In genomic region chr5:149381948-149382347, GRCm38 (mm10) we compare ENCODE assay signal across 17 mouse cellular contexts. TPM values are rescaled to one million over a fixed set of nuclear protein-coding genes. Genes with fewer than 3 reads are reported as not detected.
DNase-seq lines count a peak whose midpoint lies in the region; ATAC-seq lines count a peak whose summit lies in the region.
"Had no signal": no experiment of that assay in that cellular context is flagged by ENCODE, and none has a peak within 500 bp of the region (broad histone marks: within the 10 kb centered on the region; RNA-seq: fewer than 3 reads in every experiment).

No protein-coding gene starts in this region.

- no peak overlapping the region for H3K27ac ChIP-seq in heart, embryonic 10.5 days
- no peak overlapping the region; the same call in 1 of the 2 replicates for H3K27ac ChIP-seq in lung, embryonic 16.5 days (ENCODE audit: low read length)
- peak overlapping the region; percentile 50 for H3K27ac ChIP-seq in stomach, embryonic 16.5 days (ENCODE audit: low read length)
- H3K27ac ChIP-seq: kidney, postnatal 0 days had no signal

- DNase-seq in heart, adult 11 months: peak; percentile 96
- no peak for DNase-seq in heart, embryonic 10.5 days (ENCODE audit: low spot score)
- DNase-seq in lung, postnatal 10 days: no peak
- peak; percentile 46 for DNase-seq in gastrocnemius, postnatal 14 days
- no peak for DNase-seq in left cerebral cortex, postnatal 10 days (ENCODE audit: extremely low spot score in 1 of 2, low spot score in 2 of 2)
- DNase-seq in Muller cell, postnatal 12 days (ENCODE audit: inconsistent ontology term): no peak
- DNase-seq: adrenal gland, postnatal 14 days; B cell, adult 2 months; cerebellum, adult 9-11 months; liver, postnatal 0 days; thymus, postnatal 36 days had no signal

- no peaks in the 10 kb centered on the region for H3K36me3 ChIP-seq in heart, embryonic 10.5 days
- no peaks in the 10 kb centered on the region for H3K36me3 ChIP-seq in lung, embryonic 16.5 days (ENCODE audit: control insufficient read depth, insufficient read depth, low read length)
- H3K36me3 ChIP-seq in stomach, embryonic 16.5 days (ENCODE audit: control insufficient read depth, insufficient read depth, low read length): no peaks in the 10 kb centered on the region
- H3K36me3 ChIP-seq: midbrain, embryonic 13.5 days had no signal

- intact Hi-C loops in gastrocnemius, postnatal 14 days (cut with DNase I; ENCODE audit: low total_unique reads): no loop called here
- intact Hi-C loops in left cerebral cortex, postnatal 10 days (cut with DNase I): no loop called here

- H3K9me3 ChIP-seq in heart, embryonic 10.5 days: no peaks in the 10 kb centered on the region
- H3K9me3 ChIP-seq in lung, embryonic 16.5 days (ENCODE audit: control insufficient read depth, low read length): no peaks in the 10 kb centered on the region
- H3K9me3 ChIP-seq in stomach, embryonic 16.5 days (replicated peaks; ENCODE audit: control insufficient read depth, low read length): no peaks in the 10 kb centered on the region
- H3K9me3 ChIP-seq: midbrain, embryonic 13.5 days had no signal

- H3K4me3 ChIP-seq in heart, embryonic 10.5 days: no peak overlapping the region
- no peak overlapping the region for H3K4me3 ChIP-seq in lung, embryonic 16.5 days (ENCODE audit: low read length)
- no peak overlapping the region for H3K4me3 ChIP-seq in stomach, embryonic 16.5 days (replicated peaks; ENCODE audit: low read length)
- H3K4me3 ChIP-seq: midbrain, embryonic 13.5 days had no signal

- 86% methylated on average over 4 of the region's 4 CpGs for WGBS in heart, embryonic 10.5 days
- WGBS in lung, embryonic 16.5 days: 34% methylated on average over 4 of the region's 4 CpGs
- 55% methylated on average over 4 of the region's 4 CpGs for WGBS in stomach, embryonic 16.5 days

- no peaks in the 10 kb centered on the region for H3K27me3 ChIP-seq in heart, embryonic 10.5 days (ENCODE audit: insufficient read depth, poor library complexity, severe bottlenecking)
- no peaks in the 10 kb centered on the region for H3K27me3 ChIP-seq in lung, embryonic 16.5 days (ENCODE audit: control insufficient read depth, insufficient read depth, low read depth, low read length)
- no peaks in the 10 kb centered on the region for H3K27me3 ChIP-seq in stomach, embryonic 16.5 days (ENCODE audit: control insufficient read depth, insufficient read depth, low read length)
- H3K27me3 ChIP-seq: midbrain, embryonic 13.5 days had no signal

- no peak overlapping the region for H3K4me2 ChIP-seq in lung, embryonic 16.5 days (ENCODE audit: low read depth, low read length)
- H3K4me2 ChIP-seq in stomach, embryonic 16.5 days (ENCODE audit: low read depth, low read length): no peak overlapping the region
- H3K4me2 ChIP-seq: midbrain, embryonic 13.5 days had no signal

- no peak overlapping the region for H3K9ac ChIP-seq in lung, embryonic 16.5 days (ENCODE audit: low read length)
- H3K9ac ChIP-seq in stomach, embryonic 16.5 days (ENCODE audit: low read length): no peak overlapping the region
- H3K9ac ChIP-seq: liver, postnatal 0 days; midbrain, embryonic 13.5 days had no signal

- peaks cover 38% of the 10 kb centered on the region for H3K4me1 ChIP-seq in heart, embryonic 10.5 days
- H3K4me1 ChIP-seq in lung, embryonic 16.5 days (replicated peaks; ENCODE audit: control insufficient read depth, insufficient read depth, low read length): peaks cover 14% of the 10 kb centered on the region
- peaks cover 37% of the 10 kb centered on the region for H3K4me1 ChIP-seq in stomach, embryonic 16.5 days (ENCODE audit: control insufficient read depth, insufficient read depth, low read length)

- ATAC-seq in lung, embryonic 16.5 days (ENCODE audit: low read depth): 0 out of 2 replicates have a peak, but pooled peaks have one; percentile 26
- ATAC-seq in stomach, embryonic 16.5 days (ENCODE audit: insufficient read depth, low FRiP score): peak; percentile 27; the same call in 1 of the 2 replicates
- ATAC-seq: forebrain, embryonic 14.5 days; liver, postnatal 0 days; midbrain, embryonic 13.5 days had no signal

RNA-seq across cellular contexts. Expression of gene Medag, which starts 29.6 kb away (rescaled TPM):
- polyA plus RNA-seq in heart, embryonic 10.5 days (2016; fragmentation: Nextera tagmentation; extraction: Ambion mirVana): 0.26 and 0.62 TPM in 2 replicates
- polyA plus RNA-seq in lung, embryonic 16.5 days (2015; fragmentation: Nextera tagmentation; extraction: Ambion mirVana): 1.2 and 1.6 TPM in 2 replicates
- total RNA-seq in gastrocnemius, postnatal 14 days (2021): 10 to 100 TPM; 16.8 to 17.1 TPM
- 4.0 and 4.4 TPM in 2 replicates for polyA plus RNA-seq in stomach, embryonic 16.5 days (2015; fragmentation: Nextera tagmentation; extraction: Ambion mirVana)
- total RNA-seq in left cerebral cortex, postnatal 10 days (2021): 1 to 10 TPM; 2.7 to 3.5 TPM

RNA-seq across cellular contexts. Expression of gene Tex26, which starts 57.5 kb away (rescaled TPM):
- polyA plus RNA-seq in heart, embryonic 10.5 days (2016; fragmentation: Nextera tagmentation; extraction: Ambion mirVana): 0.58 and 0.78 TPM in 2 replicates
- 1.9 and 2.8 TPM in 2 replicates for polyA plus RNA-seq in lung, embryonic 16.5 days (2015; fragmentation: Nextera tagmentation; extraction: Ambion mirVana)
- under 1 TPM in 1 of 2 experiments, not detected in 1; 0.39 TPM for total RNA-seq in gastrocnemius, postnatal 14 days (2021)
- 0.54 and 0.59 TPM in 2 replicates for polyA plus RNA-seq in stomach, embryonic 16.5 days (2015; fragmentation: Nextera tagmentation; extraction: Ambion mirVana)
- total RNA-seq in left cerebral cortex, postnatal 10 days (2021): 1 to 10 TPM in 1 of 2 experiments, not detected in 1; 1.0 TPM
- total RNA-seq: adrenal gland, postnatal 14 days; hematopoietic stem cell, adult 5-6 weeks had no signal
- polyA plus RNA-seq: liver, postnatal 0 days had no signal

Comparison
In these comparisons a context has a peak if more than half of its experiments do, and no peak if none do; other contexts are left out.
1. DNase-seq: peak in heart, adult 11 months (single experiment) and gastrocnemius, postnatal 14 days (single experiment); none in heart, embryonic 10.5 days (single experiment), lung, postnatal 10 days (single experiment), left cerebral cortex, postnatal 10 days (0 of 2) and Muller cell, postnatal 12 days (single experiment).